Mouse (Mus musculus) liver, embryonic 14.5 days (tissue): Measurements from ENCODE around the gene Arhgef26. TPM values are rescaled to one million over a fixed set of nuclear protein-coding genes. Genes with fewer than 3 reads are reported as not detected.

ENCODE experiments used
- ATAC-seq: fragments of 200-750 bp; cut with Nextera tagmentation; 2 replicates; pipeline ENCODE4 v1.8.0; 2017; ENCODE audit warnings: moderate number of reproducible peaks, mild to moderate bottlenecking, moderate library complexity; ENCODE audit not compliant: insufficient read depth
- DNase-seq, 3 experiments: peaks; one replicate each; pipeline ENCODE4 v3.0.0-alpha.2; 2012 to 2013; ENCODE audit warnings: low read depth in 3 of 3, low spot score in 3 of 3
- H3K27ac ChIP-seq: fragments of 300-500 bp; sonication (generic); 2 replicates; pipeline ENCODE4 v1.5.1; 2014; ENCODE audit warnings: moderate library complexity, mild to moderate bottlenecking, control low read depth, inconsistent platforms
- H3K27me3 ChIP-seq: fragments of 300-500 bp; sonication (generic); 2 replicates; pipeline ENCODE4 v1.6.1; 2014; ENCODE audit warnings: mild to moderate bottlenecking, low read length, moderate library complexity; ENCODE audit not compliant: control insufficient read depth, insufficient read depth
- H3K36me3 ChIP-seq: fragments of 300-500 bp; sonication (generic); replicated peaks from 2 replicates; pipeline ENCODE4 v1.6.1; 2014; ENCODE audit warnings: low read depth; ENCODE audit not compliant: control insufficient read depth, insufficient read depth
- H3K4me1 ChIP-seq, 2 experiments: fragments of 200-500 bp in 1 of 2; fragments of 300-500 bp in 1 of 2; sonication (generic) in 1 of 2; replicated peaks; 2 replicates each; pipeline ENCODE4 v1.6.1; 2012 to 2014; ENCODE audit warnings: antibody characterized with exemption in 1 of 2, inconsistent platforms in 1 of 2, low read length in 1 of 2; ENCODE audit not compliant: control insufficient read depth in 2 of 2, insufficient read depth in 2 of 2
- H3K4me2 ChIP-seq: fragments of 300-500 bp; sonication (generic); 2 replicates; pipeline ENCODE4 v1.6.1; 2014; ENCODE audit warnings: low read depth, mild to moderate bottlenecking, control low read depth, moderate library complexity
- H3K4me3 ChIP-seq, 2 experiments: fragments of 200-500 bp in 1 of 2; fragments of 300-500 bp in 1 of 2; sonication (generic) in 1 of 2; 2 replicates each; pipeline ENCODE4 v1.5.1; 2012 to 2014; ENCODE audit warnings: low read depth in 2 of 2, low read length in 2 of 2, mild to moderate bottlenecking in 2 of 2, control low read depth in 1 of 2, inconsistent platforms in 1 of 2, moderate library complexity in 1 of 2; ENCODE audit not compliant: insufficient read depth in 1 of 2
- H3K9ac ChIP-seq: fragments of 300-500 bp; sonication (generic); replicated peaks from 2 replicates; pipeline ENCODE4 v1.6.1; 2014; ENCODE audit warnings: mild to moderate bottlenecking, control low read depth, moderate library complexity
- H3K9me3 ChIP-seq: fragments of 300-500 bp; sonication (generic); 2 replicates; pipeline ENCODE4 v1.6.1; 2016; ENCODE audit warnings: low read length, mixed read lengths; ENCODE audit not compliant: control insufficient read depth
- CTCF ChIP-seq: IDR thresholded peaks from 2 replicates; pipeline ENCODE4 v1.5.1; 2016; ENCODE audit warnings: antibody characterized with exemption, low read depth, control low read depth
- EP300 ChIP-seq: IDR thresholded peaks from 2 replicates; pipeline ENCODE4 v1.6.1; 2016; ENCODE audit warnings: antibody characterized with exemption, low read depth
- WGBS: fragments of 180-500 bp; shearing (Covaris S2); extraction: QIAGEN DNeasy Blood & Tissue Kit; methylation state at CpG from one replicate; pipeline ENCODE4 v1.1.7; 2014; ENCODE audit not compliant: insufficient replicate concordance; 5-methylcytosine and 5-hydroxymethylcytosine counted together
- polyA plus RNA-seq, 2 experiments: library from polyadenylated mRNA; depleted of rRNA in 1 of 2; stranded (reverse) in 1 of 2; unstranded in 1 of 2; fragments of >200 nt; fragmentation: Nextera tagmentation in 1 of 2; extraction: Ambion mirVana in 1 of 2; gene quantifications; 2 replicates each; pipeline versions ENCODE4 v1.2.1 to v1.2.3; 2012 to 2014

Gene Arhgef26
- polyA plus RNA-seq, 2 experiments, result 0.08 to 0.10 TPM

GRCm38 (mm10) chr3:62379946-62380345 lies 41.8 kb downstream of the Arhgef26 start:
- ATAC-seq (no peak), DNase-seq (no peak)
- Histone ChIP-seq H3K27ac (no peak overlapping the region), H3K4me1 (no peaks in the 10 kb centered on the region), H3K27me3 (no peaks in the 10 kb centered on the region), H3K9me3 (no peaks in the 10 kb centered on the region), H3K9ac (no peak overlapping the region), H3K4me3 (no peak overlapping the region), H3K4me2 (no peak overlapping the region), H3K36me3 (no peaks in the 10 kb centered on the region)
- 47% methylated on average over 5 of the region's 5 CpGs for WGBS
- TF ChIP-seq EP300 (no peak), CTCF (no peak)

- H3K27ac ChIP-seq, result no peak overlapping the region
- TF ChIP-seq CTCF, result no peak
- TF ChIP-seq EP300, result no peak
- 61% methylated on average over 3 of the region's 3 CpGs for WGBS
- no peak overlapping the region for H3K9ac ChIP-seq
- no peaks in the 10 kb centered on the region for H3K4me1 ChIP-seq
- ATAC-seq (no peak), DNase-seq (no peak)
- H3K27me3 ChIP-seq, result no peaks in the 10 kb centered on the region
- H3K4me2 ChIP-seq, result no peak overlapping the region
- H3K36me3 ChIP-seq, result no peaks in the 10 kb centered on the region
- no peak overlapping the region for H3K4me3 ChIP-seq
- no peaks in the 10 kb centered on the region for H3K9me3 ChIP-seq
Observed at GRCm38 (mm10) chr3:62380420-62380819, 42.3 kb downstream of the Arhgef26 start.

- 57% methylated on average over 1 of the region's 1 CpGs for WGBS
- ATAC-seq, result no peak
- Histone ChIP-seq H3K27me3 (no peaks in the 10 kb centered on the region), H3K4me2 (no peak overlapping the region), H3K36me3 (no peaks in the 10 kb centered on the region), H3K4me3 (no peak overlapping the region), H3K9ac (no peak overlapping the region), H3K4me1 (no peaks in the 10 kb centered on the region), H3K27ac (no peak overlapping the region), H3K9me3 (no peaks in the 10 kb centered on the region)
- TF ChIP-seq CTCF (no peak), EP300 (no peak)
- no peak for DNase-seq
Observed at GRCm38 (mm10) chr3:62382853-62383252, 44.7 kb downstream of the Arhgef26 start.

GRCm38 (mm10) chr3:62392636-62393035 lies 54.5 kb downstream of the Arhgef26 start:
- ATAC-seq, result no peak
- H3K9ac ChIP-seq, result no peak overlapping the region
- no peak overlapping the region for H3K4me3 ChIP-seq
- no peak overlapping the region for H3K27ac ChIP-seq
- no peak overlapping the region for H3K4me2 ChIP-seq
- H3K9me3 ChIP-seq, result no peaks in the 10 kb centered on the region
- no peak for DNase-seq
- no peaks in the 10 kb centered on the region for H3K27me3 ChIP-seq
- no peaks in the 10 kb centered on the region for H3K4me1 ChIP-seq
- H3K36me3 ChIP-seq, result no peaks in the 10 kb centered on the region
- no peak for TF ChIP-seq EP300
- no peak for TF ChIP-seq CTCF

GRCm38 (mm10) chr3:62394284-62394683 lies 56.1 kb downstream of the Arhgef26 start:
- no peak overlapping the region for H3K27ac ChIP-seq
- H3K36me3 ChIP-seq, result no peaks in the 10 kb centered on the region
- H3K4me3 ChIP-seq, result no peak overlapping the region
- no peak overlapping the region for H3K4me2 ChIP-seq
- no peaks in the 10 kb centered on the region for H3K27me3 ChIP-seq
- DNase-seq, result no peak
- TF ChIP-seq CTCF (no peak), EP300 (no peak)
- no peaks in the 10 kb centered on the region for H3K4me1 ChIP-seq
- H3K9ac ChIP-seq, result no peak overlapping the region
- WGBS, result 61% methylated on average over 7 of the region's 7 CpGs
- no peaks in the 10 kb centered on the region for H3K9me3 ChIP-seq
- ATAC-seq, result no peak

- H3K4me3 ChIP-seq, result no peak overlapping the region
- H3K4me1 ChIP-seq, result no peaks in the 10 kb centered on the region
- no peak overlapping the region for H3K27ac ChIP-seq
- ATAC-seq (no peak), DNase-seq (no peak)
- no peak for TF ChIP-seq EP300
- no peak for TF ChIP-seq CTCF
- no peak overlapping the region for H3K9ac ChIP-seq
- H3K36me3 ChIP-seq, result no peaks in the 10 kb centered on the region
- WGBS, result 51% methylated on average over 5 of the region's 5 CpGs
- H3K9me3 ChIP-seq, result no peaks in the 10 kb centered on the region
- H3K27me3 ChIP-seq, result no peaks in the 10 kb centered on the region
- H3K4me2 ChIP-seq, result no peak overlapping the region
Observed at GRCm38 (mm10) chr3:62395368-62395767, 57.2 kb downstream of the Arhgef26 start.
